Mouse (Mus musculus): ENCODE results near the gene Rpn2. TPM values are rescaled to one million over a fixed set of nuclear protein-coding genes. Genes with fewer than 3 reads are reported as not detected.

Rpn2 gene
- polyA plus RNA-seq (2015; fragmentation: Nextera tagmentation; extraction: Ambion mirVana) = 324 and 341 TPM in 2 replicates

DNA sequence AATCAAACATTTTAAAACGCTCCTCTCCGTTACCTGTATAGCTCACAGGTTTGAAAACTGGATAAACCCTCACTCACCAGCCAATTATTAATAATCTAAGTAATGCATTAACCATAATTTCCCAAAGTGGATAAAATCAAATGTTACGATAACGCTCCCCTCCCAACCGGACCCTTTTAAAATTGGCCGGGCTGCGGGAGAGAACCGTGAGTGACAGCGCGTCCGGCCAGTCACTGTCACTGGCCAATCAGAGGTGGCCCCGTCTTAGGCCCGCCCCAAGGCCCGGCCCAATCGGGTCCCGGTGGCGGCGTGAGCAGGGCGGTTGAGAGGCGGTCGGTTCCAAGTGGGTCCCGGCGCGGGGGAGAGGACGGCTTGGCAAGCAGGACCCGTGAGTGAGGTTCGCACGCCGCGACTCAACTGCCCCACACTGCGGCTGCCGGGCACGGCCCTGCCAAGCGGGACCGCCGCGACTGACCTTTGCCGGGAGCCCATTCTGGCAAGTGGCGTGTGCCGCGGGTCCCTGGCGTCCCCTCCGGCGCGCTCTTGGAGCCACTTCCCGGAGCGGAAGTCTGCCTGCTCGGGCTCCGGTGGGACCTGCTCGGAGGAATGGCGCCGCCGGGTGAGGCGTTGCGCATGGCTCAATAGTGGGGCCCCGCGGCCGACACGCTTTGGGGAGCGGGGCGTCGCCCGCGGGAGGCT lies at the start of gene Rpn2:
Gene Rpn2, plus strand, starts transcription at position 301 of the 699 bp plus-strand sequence.
- Histone ChIP-seq H3K9ac (replicated peaks; ENCODE audit: low read length) (peak within 1 kb of the TSS; percentile 96), H3K4me1 (ENCODE audit: insufficient read depth, low read length) (peaks cover 22% of the 10 kb centered on the region), H3K4me3 (ENCODE audit: low read length) (peak within 1 kb of the TSS; percentile 87), H3K27ac (ENCODE audit: low read length) (peak within 1 kb of the TSS; percentile 94), H3K9me3 (ENCODE audit: low read length) (no peaks in the 10 kb centered on the region), H3K27me3 (ENCODE audit: insufficient read depth, low read length) (no peaks in the 10 kb centered on the region), H3K4me2 (replicated peaks; ENCODE audit: low read depth, low read length) (peak within 1 kb of the TSS; percentile 76), H3K36me3 (ENCODE audit: insufficient read depth, low read length) (peaks cover 14% of the 10 kb centered on the region; the same call in 1 of the 2 replicates)
- WGBS = under 1% methylated on average over 64 of the region's 64 CpGs
- ATAC-seq (ENCODE audit: low FRiP score, low TSS enrichment) = peak; percentile 100

DNA sequence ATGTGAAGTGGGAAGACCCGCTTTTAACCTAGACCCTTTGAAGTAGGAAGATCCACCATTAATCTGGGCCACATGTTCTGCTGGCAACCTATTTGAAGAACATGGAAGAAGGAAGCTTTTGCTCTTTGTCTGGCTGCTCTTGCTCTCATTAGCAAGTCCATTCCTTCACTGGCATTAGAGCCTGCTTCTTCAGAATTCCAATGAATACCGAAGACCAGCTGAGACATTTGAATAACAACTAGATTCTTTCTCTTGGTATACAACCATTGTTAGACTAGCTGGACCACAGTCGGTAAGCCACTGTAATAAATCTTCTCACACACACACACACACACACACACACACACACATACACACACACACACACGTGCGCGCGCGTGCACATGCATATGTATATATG lies 42.9 kb upstream of the Rpn2 start:
- H3K9me3 ChIP-seq (ENCODE audit: low read length) = no peaks in the 10 kb centered on the region
- H3K9ac ChIP-seq (replicated peaks; ENCODE audit: low read length) = no peak overlapping the region
- H3K4me1 ChIP-seq (ENCODE audit: insufficient read depth, low read length) = no peaks in the 10 kb centered on the region
- no peak overlapping the region for H3K4me3 ChIP-seq (ENCODE audit: low read length)
- H3K27me3 ChIP-seq (ENCODE audit: insufficient read depth, low read length) = no peaks in the 10 kb centered on the region
- no peak overlapping the region for H3K27ac ChIP-seq (ENCODE audit: low read length)
- ATAC-seq (ENCODE audit: low FRiP score, low TSS enrichment) = no peak
- H3K4me2 ChIP-seq (replicated peaks; ENCODE audit: low read depth, low read length) = no peak overlapping the region
- H3K36me3 ChIP-seq (ENCODE audit: insufficient read depth, low read length) = no peaks in the 10 kb centered on the region
- WGBS = 92% methylated on average over 8 of the region's 8 CpGs

DNA sequence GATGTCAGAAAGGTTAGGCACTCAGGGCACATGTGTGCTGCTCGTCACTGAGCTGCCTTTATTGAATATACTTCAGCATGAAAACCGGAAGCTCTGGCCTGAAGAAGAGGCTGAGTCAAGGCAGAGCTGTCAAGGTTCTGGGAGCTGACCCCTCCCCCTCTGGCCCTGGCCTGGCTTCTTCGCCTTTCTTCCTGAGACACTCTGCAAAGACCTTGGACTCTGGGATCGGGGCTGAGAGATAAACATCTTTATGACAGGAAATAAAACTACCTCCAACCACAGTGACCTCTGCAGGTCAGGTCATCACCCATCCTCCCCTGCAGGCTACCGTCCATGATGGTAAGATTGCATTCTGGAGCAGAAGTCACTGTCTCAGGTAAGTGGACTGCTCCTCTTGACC lies 33.8 kb upstream of the Rpn2 start:
- no peaks in the 10 kb centered on the region for H3K27me3 ChIP-seq (ENCODE audit: insufficient read depth, low read length)
- no peak overlapping the region for H3K9ac ChIP-seq (replicated peaks; ENCODE audit: low read length)
- WGBS = 11% methylated on average over 5 of the region's 5 CpGs
- no peaks in the 10 kb centered on the region for H3K36me3 ChIP-seq (ENCODE audit: insufficient read depth, low read length)
- no peak overlapping the region for H3K27ac ChIP-seq (ENCODE audit: low read length)
- no peak overlapping the region for H3K4me3 ChIP-seq (ENCODE audit: low read length)
- H3K9me3 ChIP-seq (ENCODE audit: low read length) = no peaks in the 10 kb centered on the region
- no peaks in the 10 kb centered on the region for H3K4me1 ChIP-seq (ENCODE audit: insufficient read depth, low read length)
- no peak for ATAC-seq (ENCODE audit: low FRiP score, low TSS enrichment)
- H3K4me2 ChIP-seq (replicated peaks; ENCODE audit: low read depth, low read length) = no peak overlapping the region

DNA sequence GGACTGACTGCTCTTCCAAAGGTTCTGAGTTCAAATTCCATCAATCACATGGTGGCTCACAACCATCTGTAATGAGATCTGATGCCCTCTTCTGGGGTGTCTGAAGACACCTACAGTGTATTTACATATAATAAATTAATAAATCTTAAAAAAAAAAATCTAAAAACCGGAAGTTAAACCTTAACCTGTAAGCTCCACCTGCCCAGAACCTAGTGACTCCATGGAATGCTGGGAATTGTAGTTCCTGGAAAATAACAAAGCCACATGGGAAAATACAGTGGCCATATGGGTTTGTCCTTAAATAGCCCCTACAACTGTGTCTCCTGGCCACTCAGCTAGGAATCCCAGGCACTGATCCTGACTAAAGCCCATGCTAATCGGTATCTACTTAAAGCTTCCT lies 33.2 kb upstream of the Rpn2 start:
- no peak overlapping the region for H3K4me3 ChIP-seq (ENCODE audit: low read length)
- H3K27me3 ChIP-seq (ENCODE audit: insufficient read depth, low read length) = no peaks in the 10 kb centered on the region
- ATAC-seq (ENCODE audit: low FRiP score, low TSS enrichment) = no peak
- no peak overlapping the region for H3K9ac ChIP-seq (replicated peaks; ENCODE audit: low read length)
- no peak overlapping the region for H3K27ac ChIP-seq (ENCODE audit: low read length)
- H3K4me1 ChIP-seq (ENCODE audit: insufficient read depth, low read length) = no peaks in the 10 kb centered on the region
- WGBS = 61% methylated on average over 2 of the region's 2 CpGs
- H3K36me3 ChIP-seq (ENCODE audit: insufficient read depth, low read length) = no peaks in the 10 kb centered on the region
- H3K9me3 ChIP-seq (ENCODE audit: low read length) = no peaks in the 10 kb centered on the region
- H3K4me2 ChIP-seq (replicated peaks; ENCODE audit: low read depth, low read length) = no peak overlapping the region

DNA sequence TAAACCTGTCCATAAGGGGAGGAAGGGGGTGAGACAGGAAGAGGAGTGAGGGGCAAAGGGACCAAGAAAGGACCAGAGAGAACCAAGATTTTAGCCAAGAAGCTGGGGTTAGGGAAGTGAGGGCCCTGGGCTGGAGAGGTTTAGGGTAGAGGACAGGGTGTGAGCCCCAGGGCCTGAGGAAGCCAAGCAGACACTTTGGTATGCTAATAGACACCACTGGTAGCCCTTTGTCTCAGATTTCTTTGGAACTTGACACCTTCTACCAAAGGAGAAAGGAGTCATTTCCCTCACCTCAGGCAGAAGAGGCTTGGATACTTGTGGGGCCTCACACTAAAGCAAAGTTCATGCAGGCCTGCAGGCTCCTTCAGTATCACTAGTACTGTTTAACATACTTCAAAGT lies 30.7 kb upstream of the Rpn2 start:
- no peaks in the 10 kb centered on the region for H3K36me3 ChIP-seq (ENCODE audit: insufficient read depth, low read length)
- H3K27ac ChIP-seq (ENCODE audit: low read length) = no peak overlapping the region
- no peak overlapping the region for H3K9ac ChIP-seq (replicated peaks; ENCODE audit: low read length)
- no peak overlapping the region for H3K4me2 ChIP-seq (replicated peaks; ENCODE audit: low read depth, low read length)
- H3K27me3 ChIP-seq (ENCODE audit: insufficient read depth, low read length) = no peaks in the 10 kb centered on the region
- H3K4me3 ChIP-seq (ENCODE audit: low read length) = no peak overlapping the region
- no peak for ATAC-seq (ENCODE audit: low FRiP score, low TSS enrichment)
- no peaks in the 10 kb centered on the region for H3K9me3 ChIP-seq (ENCODE audit: low read length)
- H3K4me1 ChIP-seq (ENCODE audit: insufficient read depth, low read length) = no peaks in the 10 kb centered on the region

DNA sequence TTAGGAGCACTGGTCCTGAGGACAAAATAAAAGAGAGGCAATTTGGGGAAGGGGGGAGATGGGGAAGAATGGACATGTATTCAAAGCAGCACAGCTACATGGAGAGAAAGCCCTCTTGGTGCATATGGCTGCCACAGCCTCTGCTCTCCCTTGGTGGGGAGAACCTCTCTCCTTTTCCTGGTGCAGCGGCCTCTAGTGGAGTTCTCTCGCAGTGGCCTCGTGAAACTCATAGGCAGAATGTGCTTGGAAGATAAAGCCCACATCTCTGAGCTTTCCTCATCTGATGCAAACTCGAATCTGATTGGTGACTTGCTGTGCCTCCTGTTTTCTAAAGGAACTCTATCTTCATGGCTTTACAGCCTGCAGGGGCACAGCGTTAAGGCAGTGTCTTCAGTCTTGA lies 19.1 kb upstream of the Rpn2 start:
- Histone ChIP-seq H3K9me3 (ENCODE audit: low read length) (no peaks in the 10 kb centered on the region), H3K27me3 (ENCODE audit: insufficient read depth, low read length) (no peaks in the 10 kb centered on the region)
- 4% methylated on average over 5 of the region's 5 CpGs for WGBS

DNA sequence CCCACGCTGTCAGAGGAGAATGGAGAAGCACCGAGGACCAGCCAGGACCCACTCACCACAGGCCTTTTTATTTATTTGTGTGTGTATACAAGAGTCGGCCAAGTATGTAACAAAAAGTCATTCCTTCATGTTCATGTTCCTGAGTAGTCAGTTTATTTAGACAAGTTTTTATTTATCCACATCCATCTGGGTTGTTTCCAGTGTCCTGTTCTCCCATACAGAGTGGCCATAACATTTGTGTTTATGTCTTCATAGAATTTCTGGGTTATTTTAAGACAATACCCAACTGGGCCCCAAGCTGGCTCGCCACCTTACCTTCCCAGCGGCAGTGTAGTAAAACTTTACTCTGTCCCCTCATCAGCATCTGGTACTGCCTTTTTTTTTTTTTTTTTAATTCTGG lies 16.9 kb upstream of the Rpn2 start:
- 76% methylated on average over 5 of the region's 5 CpGs for WGBS
- no peak overlapping the region for H3K9ac ChIP-seq (replicated peaks; ENCODE audit: low read length)
- no peaks in the 10 kb centered on the region for H3K4me1 ChIP-seq (ENCODE audit: insufficient read depth, low read length)
- H3K9me3 ChIP-seq (ENCODE audit: low read length) = no peaks in the 10 kb centered on the region
- H3K27ac ChIP-seq (ENCODE audit: low read length) = no peak overlapping the region
- H3K4me2 ChIP-seq (replicated peaks; ENCODE audit: low read depth, low read length) = no peak overlapping the region
- H3K4me3 ChIP-seq (ENCODE audit: low read length) = no peak overlapping the region
- H3K27me3 ChIP-seq (ENCODE audit: insufficient read depth, low read length) = no peaks in the 10 kb centered on the region
- H3K36me3 ChIP-seq (ENCODE audit: insufficient read depth, low read length) = no peaks in the 10 kb centered on the region
- ATAC-seq (ENCODE audit: low FRiP score, low TSS enrichment) = no peak

More for the DNA sequence above, 19.1 kb upstream of the Rpn2 start:
- ATAC-seq (ENCODE audit: low FRiP score, low TSS enrichment) = no peak
- Histone ChIP-seq H3K4me2 (replicated peaks; ENCODE audit: low read depth, low read length) (no peak overlapping the region), H3K36me3 (ENCODE audit: insufficient read depth, low read length) (no peaks in the 10 kb centered on the region), H3K4me3 (ENCODE audit: low read length) (no peak overlapping the region), H3K27ac (ENCODE audit: low read length) (no peak overlapping the region), H3K9ac (replicated peaks; ENCODE audit: low read length) (no peak overlapping the region), H3K4me1 (ENCODE audit: insufficient read depth, low read length) (no peaks in the 10 kb centered on the region)

DNA sequence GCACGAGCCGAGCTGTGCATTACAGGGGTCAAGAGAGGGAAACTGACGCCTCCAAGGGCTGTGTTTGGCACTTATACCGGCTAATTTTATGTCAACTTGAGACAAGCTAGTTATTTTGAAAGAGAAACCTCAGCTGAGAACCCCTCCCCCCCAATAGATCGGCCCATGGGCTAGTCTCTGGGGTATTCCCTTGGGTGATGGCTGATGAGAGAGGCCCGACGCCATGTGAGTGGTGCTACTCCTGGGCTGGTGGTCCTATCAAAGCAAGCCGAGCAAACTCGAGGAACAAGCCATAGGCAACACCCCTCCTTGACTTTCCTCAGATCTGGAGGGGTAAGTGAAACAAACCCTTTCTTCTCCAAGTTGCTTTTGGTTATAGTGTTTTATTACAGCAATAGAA lies 16.3 kb upstream of the Rpn2 start:
- 40% methylated on average over 9 of the region's 9 CpGs for WGBS

DNA sequence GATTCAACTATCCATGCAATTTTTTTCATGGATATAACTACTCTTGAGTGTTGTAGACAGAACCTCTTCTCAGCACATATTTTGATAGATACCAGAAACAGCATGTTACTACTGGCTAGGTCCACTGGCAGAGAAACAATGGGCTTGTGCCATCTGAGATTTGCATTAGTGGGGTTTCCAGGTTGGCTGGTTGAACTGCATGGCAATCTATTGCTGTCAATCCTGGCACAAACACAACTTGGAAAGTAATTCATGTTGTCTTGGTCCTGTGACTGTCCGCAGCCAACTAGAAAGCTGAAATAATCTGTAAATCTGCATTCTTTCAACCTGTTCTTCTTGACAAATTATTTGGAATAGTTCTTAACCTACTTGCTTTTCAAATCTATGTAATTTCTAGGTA lies 15.7 kb upstream of the Rpn2 start:
- Histone ChIP-seq H3K4me3 (ENCODE audit: low read length) (no peak overlapping the region), H3K27me3 (ENCODE audit: insufficient read depth, low read length) (no peaks in the 10 kb centered on the region), H3K9ac (replicated peaks; ENCODE audit: low read length) (no peak overlapping the region), H3K27ac (ENCODE audit: low read length) (no peak overlapping the region), H3K4me1 (ENCODE audit: insufficient read depth, low read length) (no peaks in the 10 kb centered on the region), H3K4me2 (replicated peaks; ENCODE audit: low read depth, low read length) (no peak overlapping the region), H3K36me3 (ENCODE audit: insufficient read depth, low read length) (no peaks in the 10 kb centered on the region), H3K9me3 (ENCODE audit: low read length) (no peaks in the 10 kb centered on the region)
- ATAC-seq (ENCODE audit: low FRiP score, low TSS enrichment) = no peak
- 97% methylated on average over 1 of the region's 1 CpGs for WGBS

More for the DNA sequence above, 16.3 kb upstream of the Rpn2 start:
- H3K27me3 ChIP-seq (ENCODE audit: insufficient read depth, low read length) = no peaks in the 10 kb centered on the region
- no peak overlapping the region for H3K4me3 ChIP-seq (ENCODE audit: low read length)
- H3K4me1 ChIP-seq (ENCODE audit: insufficient read depth, low read length) = no peaks in the 10 kb centered on the region
- no peak overlapping the region for H3K4me2 ChIP-seq (replicated peaks; ENCODE audit: low read depth, low read length)
- no peak overlapping the region for H3K27ac ChIP-seq (ENCODE audit: low read length)
- ATAC-seq (ENCODE audit: low FRiP score, low TSS enrichment) = no peak
- no peak overlapping the region for H3K9ac ChIP-seq (replicated peaks; ENCODE audit: low read length)
- H3K36me3 ChIP-seq (ENCODE audit: insufficient read depth, low read length) = no peaks in the 10 kb centered on the region
- no peaks in the 10 kb centered on the region for H3K9me3 ChIP-seq (ENCODE audit: low read length)

DNA sequence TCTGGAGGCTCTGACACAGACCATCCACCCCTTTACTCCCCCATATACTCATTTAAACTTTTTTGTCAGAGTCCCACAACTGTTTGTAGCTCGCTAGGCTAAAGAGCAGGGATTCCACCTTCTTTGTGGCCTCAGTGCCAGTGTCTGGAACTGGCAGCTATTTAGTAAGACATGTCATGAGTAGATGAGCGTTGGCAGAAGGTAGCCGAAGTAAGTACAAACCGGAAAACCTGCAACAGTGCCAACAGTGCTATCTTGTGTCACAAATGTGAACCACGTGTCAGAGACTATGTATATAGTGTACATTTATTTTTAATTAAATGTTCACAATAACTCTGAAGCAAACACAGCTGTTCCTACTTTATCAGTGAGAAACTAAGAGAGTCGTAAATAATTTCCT lies 15.0 kb upstream of the Rpn2 start:
- no peak overlapping the region for H3K4me3 ChIP-seq (ENCODE audit: low read length)
- H3K36me3 ChIP-seq (ENCODE audit: insufficient read depth, low read length) = no peaks in the 10 kb centered on the region
- H3K4me2 ChIP-seq (replicated peaks; ENCODE audit: low read depth, low read length) = no peak overlapping the region
- H3K27ac ChIP-seq (ENCODE audit: low read length) = no peak overlapping the region
- H3K9me3 ChIP-seq (ENCODE audit: low read length) = no peaks in the 10 kb centered on the region
- 51% methylated on average over 6 of the region's 6 CpGs for WGBS
- H3K9ac ChIP-seq (replicated peaks; ENCODE audit: low read length) = no peak overlapping the region
- H3K4me1 ChIP-seq (ENCODE audit: insufficient read depth, low read length) = no peaks in the 10 kb centered on the region
- no peak for ATAC-seq (ENCODE audit: low FRiP score, low TSS enrichment)
- H3K27me3 ChIP-seq (ENCODE audit: insufficient read depth, low read length) = no peaks in the 10 kb centered on the region

All from kidney, embryonic 16.5 days (tissue).